Mouse (Mus musculus): ENCODE measurements at regions not wholly inside any gene's neighbourhood (a gene's known extent, or its start where the extent isn't known, plus 50 kb on each side); places are given as distances from the start of the nearest gene placed in this dataset.

DNA sequence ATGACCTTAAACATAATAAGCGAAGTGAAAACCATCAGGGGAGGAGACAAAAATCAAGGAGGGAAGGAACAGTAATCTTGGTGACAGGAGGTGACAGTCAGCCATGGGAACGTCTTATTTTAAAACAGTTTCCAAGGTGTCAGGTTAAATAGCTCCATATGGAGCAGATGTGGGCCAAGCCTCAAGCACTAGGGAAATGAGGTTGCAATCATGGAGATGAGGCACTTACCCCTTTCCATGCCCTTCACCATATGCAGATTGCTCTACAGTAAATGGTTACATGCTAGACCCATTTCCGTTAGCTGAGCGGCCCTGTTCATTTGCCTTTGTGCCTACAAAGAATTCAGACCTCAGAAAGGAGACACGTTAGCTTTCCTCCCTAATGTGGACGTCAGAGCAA lies 204.8 kb upstream of the Gm6793 start:
- no peak for TF ChIP-seq CTCF (IDR thresholded peaks at IDR 0.05 in 2 of 3, conservative IDR thresholded peaks at IDR 0.05 in 1 of 3; ENCODE audit: control insufficient read depth in 1 of 3, insufficient read depth in 1 of 3, low read depth in 2 of 3, low read length in 3 of 3, poor library complexity in 1 of 3, severe bottlenecking in 1 of 3)
- no peak for TF ChIP-seq NELFE (IDR thresholded peaks at IDR 0.05; ENCODE audit: low read depth, low read length)
- TF ChIP-seq POLR2AphosphoS2 (IDR thresholded peaks at IDR 0.05; ENCODE audit: low read length) = no peak
- no peak for TF ChIP-seq ELF1 (IDR thresholded peaks at IDR 0.05; ENCODE audit: low read depth, low read length)
